Mouse (Mus musculus): ENCODE measurements at regions not wholly inside any gene's neighbourhood (a gene's known extent, or its start where the extent isn't known, plus 50 kb on each side); places are given as distances from the start of the nearest gene placed in this dataset.

GRCm38 (mm10) chr3:66537106-66537893 is 240.7 kb upstream of the Veph1 start:
- no peak for ATAC-seq (ENCODE audit: low read depth)
- Histone ChIP-seq H3K27ac (ENCODE audit: low read length) (no peak overlapping the region), H3K4me2 (ENCODE audit: low read depth, low read length) (no peak overlapping the region), H3K4me1 (replicated peaks; ENCODE audit: control insufficient read depth, insufficient read depth, low read length) (0 out of 2 replicates have a peak, but pooled peaks cover 2% of the 10 kb centered on the region), H3K9ac (ENCODE audit: low read length) (no peak overlapping the region), H3K4me3 (ENCODE audit: low read length) (no peak overlapping the region), H3K27me3 (ENCODE audit: control insufficient read depth, insufficient read depth, low read depth, low read length) (no peaks in the 10 kb centered on the region; the same call in 1 of the 2 replicates), H3K9me3 (ENCODE audit: control insufficient read depth, low read length) (peaks cover 5% of the 10 kb centered on the region), H3K36me3 (ENCODE audit: control insufficient read depth, insufficient read depth, low read length) (no peaks in the 10 kb centered on the region)
- 69% methylated on average over 3 of the region's 3 CpGs for WGBS

GRCm38 (mm10) chr3:66536673-66537072 is 240.0 kb upstream of the Veph1 start:
- ATAC-seq (ENCODE audit: low read depth) = no peak
- no peak overlapping the region for H3K27ac ChIP-seq (ENCODE audit: low read length)
- H3K4me1 ChIP-seq (replicated peaks; ENCODE audit: control insufficient read depth, insufficient read depth, low read length) = 0 out of 2 replicates have a peak, but pooled peaks cover 2% of the 10 kb centered on the region
- no peak overlapping the region for H3K4me2 ChIP-seq (ENCODE audit: low read depth, low read length)
- H3K9ac ChIP-seq (ENCODE audit: low read length) = no peak overlapping the region
- WGBS = 86% methylated on average over 11 of the region's 11 CpGs
- no peaks in the 10 kb centered on the region for H3K36me3 ChIP-seq (ENCODE audit: control insufficient read depth, insufficient read depth, low read length)
- no peaks in the 10 kb centered on the region; the same call in 1 of the 2 replicates for H3K27me3 ChIP-seq (ENCODE audit: control insufficient read depth, insufficient read depth, low read depth, low read length)
- no peak overlapping the region for H3K4me3 ChIP-seq (ENCODE audit: low read length)
- no peaks in the 10 kb centered on the region; the same call in 1 of the 2 replicates for H3K9me3 ChIP-seq (ENCODE audit: control insufficient read depth, low read length)

GRCm38 (mm10) chr3:66535786-66536529 is 239.3 kb upstream of the Veph1 start:
- 0 out of 2 replicates have a peak, but pooled peaks cover 2% of the 10 kb centered on the region for H3K4me1 ChIP-seq (replicated peaks; ENCODE audit: control insufficient read depth, insufficient read depth, low read length)
- no peak overlapping the region for H3K9ac ChIP-seq (ENCODE audit: low read length)
- H3K4me3 ChIP-seq (ENCODE audit: low read length) = no peak overlapping the region
- H3K36me3 ChIP-seq (ENCODE audit: control insufficient read depth, insufficient read depth, low read length) = no peaks in the 10 kb centered on the region
- WGBS = 46% methylated on average over 8 of the region's 8 CpGs
- H3K4me2 ChIP-seq (ENCODE audit: low read depth, low read length) = no peak overlapping the region
- no peak overlapping the region for H3K27ac ChIP-seq (ENCODE audit: low read length)
- H3K27me3 ChIP-seq (ENCODE audit: control insufficient read depth, insufficient read depth, low read depth, low read length) = no peaks in the 10 kb centered on the region; the same call in 1 of the 2 replicates
- ATAC-seq (ENCODE audit: low read depth) = no peak
- H3K9me3 ChIP-seq (ENCODE audit: control insufficient read depth, low read length) = no peaks in the 10 kb centered on the region

GRCm38 (mm10) chr3:66519925-66520324 is 223.3 kb upstream of the Veph1 start:
- Histone ChIP-seq H3K4me2 (ENCODE audit: low read depth, low read length) (no peak overlapping the region), H3K27me3 (ENCODE audit: control insufficient read depth, insufficient read depth, low read depth, low read length) (no peaks in the 10 kb centered on the region), H3K4me3 (ENCODE audit: low read length) (no peak overlapping the region), H3K36me3 (ENCODE audit: control insufficient read depth, insufficient read depth, low read length) (no peaks in the 10 kb centered on the region), H3K9ac (ENCODE audit: low read length) (no peak overlapping the region), H3K9me3 (ENCODE audit: control insufficient read depth, low read length) (no peaks in the 10 kb centered on the region), H3K4me1 (replicated peaks; ENCODE audit: control insufficient read depth, insufficient read depth, low read length) (peaks cover 13% of the 10 kb centered on the region; the same call in 1 of the 2 replicates), H3K27ac (ENCODE audit: low read length) (no peak overlapping the region)
- ATAC-seq (ENCODE audit: low read depth) = no peak
- WGBS = 63% methylated on average over 1 of the region's 1 CpGs

GRCm38 (mm10) chr3:66518289-66518688 is 221.7 kb upstream of the Veph1 start:
- H3K9me3 ChIP-seq (ENCODE audit: control insufficient read depth, low read length) = no peaks in the 10 kb centered on the region
- H3K27me3 ChIP-seq (ENCODE audit: control insufficient read depth, insufficient read depth, low read depth, low read length) = no peaks in the 10 kb centered on the region
- H3K36me3 ChIP-seq (ENCODE audit: control insufficient read depth, insufficient read depth, low read length) = no peaks in the 10 kb centered on the region
- no peak overlapping the region for H3K4me2 ChIP-seq (ENCODE audit: low read depth, low read length)
- H3K4me1 ChIP-seq (replicated peaks; ENCODE audit: control insufficient read depth, insufficient read depth, low read length) = peaks cover 13% of the 10 kb centered on the region; the same call in 1 of the 2 replicates
- H3K9ac ChIP-seq (ENCODE audit: low read length) = no peak overlapping the region
- 32% methylated on average over 2 of the region's 2 CpGs for WGBS
- H3K4me3 ChIP-seq (ENCODE audit: low read length) = no peak overlapping the region
- no peak overlapping the region for H3K27ac ChIP-seq (ENCODE audit: low read length)
- ATAC-seq (ENCODE audit: low read depth) = peak; percentile 24; the same call in 1 of the 2 replicates

GRCm38 (mm10) chr3:66515773-66516406 is 219.3 kb upstream of the Veph1 start:
- no peaks in the 10 kb centered on the region for H3K27me3 ChIP-seq (ENCODE audit: control insufficient read depth, insufficient read depth, low read depth, low read length)
- no peaks in the 10 kb centered on the region for H3K9me3 ChIP-seq (ENCODE audit: control insufficient read depth, low read length)
- H3K4me3 ChIP-seq (ENCODE audit: low read length) = no peak overlapping the region
- no peaks in the 10 kb centered on the region for H3K36me3 ChIP-seq (ENCODE audit: control insufficient read depth, insufficient read depth, low read length)
- H3K4me1 ChIP-seq (replicated peaks; ENCODE audit: control insufficient read depth, insufficient read depth, low read length) = peaks cover 13% of the 10 kb centered on the region; the same call in 1 of the 2 replicates
- peak; percentile 74 for ATAC-seq (ENCODE audit: low read depth)
- no peak overlapping the region for H3K4me2 ChIP-seq (ENCODE audit: low read depth, low read length)
- 49% methylated on average over 6 of the region's 6 CpGs for WGBS
- H3K27ac ChIP-seq (ENCODE audit: low read length) = peak overlapping the region; percentile 32
- no peak overlapping the region for H3K9ac ChIP-seq (ENCODE audit: low read length)

- Histone ChIP-seq H3K27me3 (ENCODE audit: control insufficient read depth, insufficient read depth, low read depth, low read length) (no peaks in the 10 kb centered on the region), H3K4me2 (ENCODE audit: low read depth, low read length) (no peak overlapping the region), H3K36me3 (ENCODE audit: control insufficient read depth, insufficient read depth, low read length) (no peaks in the 10 kb centered on the region), H3K9me3 (ENCODE audit: control insufficient read depth, low read length) (no peaks in the 10 kb centered on the region), H3K27ac (ENCODE audit: low read length) (no peak overlapping the region), H3K4me1 (replicated peaks; ENCODE audit: control insufficient read depth, insufficient read depth, low read length) (peaks cover 13% of the 10 kb centered on the region; the same call in 1 of the 2 replicates), H3K4me3 (ENCODE audit: low read length) (no peak overlapping the region), H3K9ac (ENCODE audit: low read length) (no peak overlapping the region)
- 83% methylated on average over 8 of the region's 8 CpGs for WGBS
- ATAC-seq (ENCODE audit: low read depth) = no peak
Observed at GRCm38 (mm10) chr3:66514587-66514986, 217.9 kb upstream of the Veph1 start.

- Histone ChIP-seq H3K9ac (ENCODE audit: low read length) (no peak overlapping the region), H3K27me3 (ENCODE audit: control insufficient read depth, insufficient read depth, low read depth, low read length) (no peaks in the 10 kb centered on the region), H3K36me3 (ENCODE audit: control insufficient read depth, insufficient read depth, low read length) (no peaks in the 10 kb centered on the region), H3K27ac (ENCODE audit: low read length) (no peak overlapping the region), H3K4me3 (ENCODE audit: low read length) (no peak overlapping the region), H3K4me1 (replicated peaks; ENCODE audit: control insufficient read depth, insufficient read depth, low read length) (peaks cover 4% of the 10 kb centered on the region; the same call in 1 of the 2 replicates), H3K4me2 (ENCODE audit: low read depth, low read length) (no peak overlapping the region), H3K9me3 (ENCODE audit: control insufficient read depth, low read length) (no peaks in the 10 kb centered on the region)
- 85% methylated on average over 1 of the region's 1 CpGs for WGBS
- ATAC-seq (ENCODE audit: low read depth) = no peak
Observed at GRCm38 (mm10) chr3:66512408-66512807, 215.8 kb upstream of the Veph1 start.

- Histone ChIP-seq H3K36me3 (ENCODE audit: control insufficient read depth, insufficient read depth, low read length) (no peaks in the 10 kb centered on the region), H3K4me1 (replicated peaks; ENCODE audit: control insufficient read depth, insufficient read depth, low read length) (no peaks in the 10 kb centered on the region), H3K27me3 (ENCODE audit: control insufficient read depth, insufficient read depth, low read depth, low read length) (no peaks in the 10 kb centered on the region), H3K9ac (ENCODE audit: low read length) (no peak overlapping the region), H3K4me2 (ENCODE audit: low read depth, low read length) (no peak overlapping the region), H3K9me3 (ENCODE audit: control insufficient read depth, low read length) (no peaks in the 10 kb centered on the region), H3K27ac (ENCODE audit: low read length) (no peak overlapping the region), H3K4me3 (ENCODE audit: low read length) (no peak overlapping the region)
- ATAC-seq (ENCODE audit: low read depth) = no peak
- 76% methylated on average over 4 of the region's 4 CpGs for WGBS
Observed at GRCm38 (mm10) chr3:66510455-66510854, 213.8 kb upstream of the Veph1 start.

Data from lung, embryonic 16.5 days (tissue).